Mouse (Mus musculus) limb, embryonic 11.5 days (tissue): ENCODE measurements around the gene Npas3. TPM values are rescaled to one million over a fixed set of nuclear protein-coding genes. Genes with fewer than 3 reads are reported as not detected.

Experiments
- ATAC-seq: fragments of 200-750 bp; cut with Nextera tagmentation; 2 replicates; pipeline ENCODE4 v1.8.0; 2017; ENCODE audit warnings: low read depth; ENCODE audit not compliant: insufficient number of reproducible peaks, low FRiP score, low TSS enrichment
- DNase-seq: peaks from one replicate; pipeline ENCODE4 v3.0.0-alpha.2; 2015; ENCODE audit warnings: low spot score
- H3K27ac ChIP-seq: fragments of 300-500 bp; sonication (generic); replicated peaks from 2 replicates; pipeline ENCODE4 v1.5.1; 2014; ENCODE audit warnings: low read depth, mild to moderate bottlenecking, low read length
- H3K27me3 ChIP-seq: fragments of 300-500 bp; sonication (generic); 2 replicates; pipeline ENCODE4 v1.6.1; 2014; ENCODE audit warnings: mild to moderate bottlenecking, low read length, mixed read lengths; ENCODE audit not compliant: control insufficient read depth, insufficient read depth
- H3K36me3 ChIP-seq: fragments of 300-500 bp; sonication (generic); 2 replicates; pipeline ENCODE4 v1.6.1; 2014; ENCODE audit warnings: mild to moderate bottlenecking, low read length, moderate library complexity, mixed read lengths; ENCODE audit not compliant: control insufficient read depth, insufficient read depth
- H3K4me1 ChIP-seq: fragments of 300-500 bp; sonication (generic); 2 replicates; pipeline ENCODE4 v1.6.1; 2014; ENCODE audit warnings: low read length, mixed read lengths; ENCODE audit not compliant: control insufficient read depth, insufficient read depth
- H3K4me2 ChIP-seq: fragments of 300-500 bp; sonication (generic); 2 replicates; pipeline ENCODE4 v1.6.1; 2014; ENCODE audit warnings: low read depth, mild to moderate bottlenecking, moderate library complexity; ENCODE audit not compliant: severe bottlenecking
- H3K4me3 ChIP-seq: fragments of 300-500 bp; sonication (generic); 2 replicates; pipeline ENCODE4 v1.5.1; 2014; ENCODE audit warnings: low read depth, low read length
- H3K9ac ChIP-seq: fragments of 300-500 bp; sonication (generic); 2 replicates; pipeline ENCODE4 v1.6.1; 2014; ENCODE audit warnings: mild to moderate bottlenecking, low read length
- H3K9me3 ChIP-seq: fragments of 300-500 bp; sonication (generic); 2 replicates; pipeline ENCODE4 v1.6.1; 2016; ENCODE audit warnings: low read length; ENCODE audit not compliant: control insufficient read depth
- WGBS: fragments of 180-500 bp; shearing (Covaris S2); extraction: QIAGEN DNeasy Blood & Tissue Kit; methylation state at CpG from one replicate; pipeline ENCODE4 v1.1.7; 2014; 5-methylcytosine and 5-hydroxymethylcytosine counted together
- polyA plus RNA-seq: library from polyadenylated mRNA; unstranded; fragments of >200 nt; fragmentation: Nextera tagmentation; extraction: Ambion mirVana; gene quantifications from 2 replicates; pipeline ENCODE4 v1.2.1, GENCODE M21; 2014

Npas3 gene
- polyA plus RNA-seq, 1 experiment from 2014 or later: 2.3 TPM

DNA sequence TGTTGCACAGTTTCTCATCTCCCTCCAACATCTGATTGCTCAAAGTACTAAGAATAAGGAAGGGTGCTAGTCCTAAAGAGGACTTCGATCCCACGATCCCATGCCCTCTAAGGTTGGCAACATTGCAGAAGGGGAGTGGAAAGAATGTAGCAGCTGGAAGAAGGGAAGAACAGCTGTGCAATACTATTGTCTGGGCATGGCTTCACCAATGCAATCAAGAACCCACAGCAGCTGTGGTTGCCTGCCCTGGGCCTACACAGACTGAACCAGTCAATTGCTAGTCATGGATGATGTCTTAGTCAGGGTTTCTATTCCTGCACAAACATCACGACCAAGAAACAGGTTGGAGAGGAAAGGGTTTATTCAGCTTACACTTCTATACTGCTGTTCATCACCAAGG lies 53.7 kb downstream of the Npas3 start:
- Histone ChIP-seq H3K4me1 (0 out of 2 replicates have a peak, but pooled peaks cover 2% of the 10 kb centered on the region), H3K4me2 (no peak overlapping the region), H3K36me3 (no peaks in the 10 kb centered on the region), H3K9ac (no peak overlapping the region), H3K27me3 (no peaks in the 10 kb centered on the region), H3K9me3 (no peaks in the 10 kb centered on the region), H3K4me3 (no peak overlapping the region), H3K27ac (no peak overlapping the region)
- no peak for ATAC-seq
- 86% methylated on average over 3 of the region's 3 CpGs for WGBS
- DNase-seq: no peak

DNA sequence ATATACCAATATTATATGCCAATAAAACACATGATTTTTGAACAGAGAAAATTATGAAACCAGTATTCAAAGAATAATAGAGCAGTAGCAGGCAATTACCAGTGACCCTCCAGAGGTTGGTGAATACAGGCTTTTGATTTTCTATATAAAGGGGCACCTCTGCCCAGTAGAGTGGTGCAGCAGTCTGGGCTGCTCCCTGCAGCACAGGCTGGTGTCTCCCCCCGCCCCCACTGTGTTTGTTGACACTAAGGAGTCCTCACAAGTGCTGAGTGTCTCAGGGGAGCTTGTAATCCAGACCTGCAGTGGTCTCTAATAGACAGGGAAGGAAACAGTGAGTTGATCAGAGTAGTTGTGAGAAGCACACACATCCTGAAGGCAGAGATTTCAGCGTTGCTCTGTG lies 68.2 kb downstream of the Npas3 start:
- Histone ChIP-seq H3K36me3 (no peaks in the 10 kb centered on the region), H3K4me2 (no peak overlapping the region), H3K4me1 (no peaks in the 10 kb centered on the region), H3K27me3 (no peaks in the 10 kb centered on the region), H3K9me3 (no peaks in the 10 kb centered on the region), H3K9ac (no peak overlapping the region), H3K4me3 (no peak overlapping the region), H3K27ac (no peak overlapping the region)
- ATAC-seq (no peak), DNase-seq (no peak)
- WGBS: 42% methylated on average over 2 of the region's 2 CpGs

DNA sequence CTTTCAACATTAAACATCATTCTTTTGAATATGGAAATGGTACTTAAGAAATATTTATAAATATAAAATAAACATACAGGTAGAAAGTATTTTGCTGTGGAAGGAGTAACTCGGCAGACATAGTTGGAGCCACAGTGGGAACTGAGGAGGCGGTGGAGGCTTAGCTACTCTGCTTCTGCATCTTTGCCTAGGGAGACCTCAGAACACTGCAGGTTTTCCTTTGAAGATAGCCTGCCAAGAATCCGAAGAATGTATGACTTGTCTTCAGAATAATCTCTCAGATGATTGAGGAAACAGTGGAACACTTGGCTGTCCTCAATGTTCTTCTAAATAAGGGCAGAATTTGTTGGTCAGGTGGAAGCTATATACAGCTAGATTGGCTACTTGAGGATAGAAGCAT lies 69.3 kb downstream of the Npas3 start:
- H3K27ac ChIP-seq: no peak overlapping the region
- H3K4me1 ChIP-seq: no peaks in the 10 kb centered on the region
- H3K9me3 ChIP-seq: no peaks in the 10 kb centered on the region
- no peak for ATAC-seq
- no peak for DNase-seq
- H3K9ac ChIP-seq: no peak overlapping the region
- H3K27me3 ChIP-seq: no peaks in the 10 kb centered on the region
- no peak overlapping the region for H3K4me2 ChIP-seq
- H3K36me3 ChIP-seq: no peaks in the 10 kb centered on the region
- no peak overlapping the region for H3K4me3 ChIP-seq
- 71% methylated on average over 3 of the region's 3 CpGs for WGBS

DNA sequence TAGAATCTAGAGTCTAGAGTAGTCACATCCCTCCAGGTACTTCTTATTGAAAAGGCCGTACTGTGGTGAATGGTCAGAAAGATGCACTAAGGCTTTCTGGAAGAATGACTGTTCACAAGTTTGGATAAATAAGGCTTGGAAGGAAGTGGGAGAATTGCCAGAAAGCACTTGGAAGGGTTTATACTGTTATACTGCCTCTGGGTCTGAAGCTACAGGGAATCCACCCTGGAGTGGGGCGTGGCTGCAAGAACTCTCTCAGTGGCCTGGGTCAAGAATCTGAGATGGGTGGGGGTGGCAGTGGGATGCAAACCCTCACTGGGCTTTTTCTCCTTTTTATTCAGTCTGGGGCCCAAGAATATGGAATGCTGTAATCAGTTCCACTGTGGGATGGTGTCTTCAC lies 72.0 kb downstream of the Npas3 start:
- 86% methylated on average over 2 of the region's 2 CpGs for WGBS

DNA sequence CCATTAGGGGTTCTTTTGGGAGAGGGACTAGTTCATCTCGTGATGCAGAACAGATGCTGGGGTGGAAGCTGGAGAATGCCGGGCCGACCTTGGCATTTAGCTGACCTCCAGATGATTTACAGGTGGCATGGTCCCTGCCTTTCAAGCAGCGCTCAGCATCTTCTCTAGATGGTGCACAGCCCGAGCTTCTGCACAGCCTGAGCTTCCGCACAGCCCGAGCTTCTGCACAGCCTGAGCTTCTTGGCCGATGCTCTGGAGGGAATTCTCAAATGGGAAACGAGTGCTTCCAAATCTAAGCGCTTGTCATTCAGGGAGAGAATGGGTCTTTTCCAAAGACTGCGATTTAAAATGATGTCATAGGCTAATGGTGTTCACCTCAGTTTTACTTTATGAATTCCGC lies 72.5 kb downstream of the Npas3 start:
- Histone ChIP-seq H3K4me3 (no peak overlapping the region), H3K36me3 (no peaks in the 10 kb centered on the region), H3K4me1 (no peaks in the 10 kb centered on the region), H3K27me3 (no peaks in the 10 kb centered on the region), H3K4me2 (no peak overlapping the region), H3K27ac (no peak overlapping the region), H3K9ac (no peak overlapping the region), H3K9me3 (no peaks in the 10 kb centered on the region)
- DNase-seq (no peak), ATAC-seq (no peak)
- 54% methylated on average over 12 of the region's 12 CpGs for WGBS

More for the DNA sequence above, 72.0 kb downstream of the Npas3 start:
- Histone ChIP-seq H3K9me3 (no peaks in the 10 kb centered on the region), H3K4me1 (no peaks in the 10 kb centered on the region), H3K27ac (no peak overlapping the region), H3K9ac (no peak overlapping the region), H3K36me3 (no peaks in the 10 kb centered on the region), H3K4me2 (no peak overlapping the region), H3K27me3 (no peaks in the 10 kb centered on the region), H3K4me3 (no peak overlapping the region)
- no peak for ATAC-seq
- DNase-seq: no peak

DNA sequence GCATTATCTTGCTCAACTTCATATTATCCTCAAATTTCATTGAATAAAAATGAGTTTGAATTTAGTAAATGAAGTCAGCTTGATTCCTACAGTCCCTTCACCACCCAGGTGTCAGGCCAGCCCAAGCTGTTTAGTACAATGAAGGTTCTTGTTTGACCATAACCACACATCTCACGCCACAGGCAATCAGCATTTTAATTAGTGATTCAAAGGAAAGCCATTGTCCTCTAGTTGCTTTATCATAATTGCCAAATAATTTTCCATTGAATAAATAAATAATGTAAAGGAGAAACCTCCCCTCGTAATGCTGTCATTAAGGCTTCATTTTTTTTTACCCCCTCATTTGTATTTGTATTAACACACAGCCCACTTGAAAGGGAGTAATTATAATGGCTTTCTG lies 73.5 kb downstream of the Npas3 start:
- Histone ChIP-seq H3K27me3 (no peaks in the 10 kb centered on the region), H3K27ac (no peak overlapping the region), H3K36me3 (no peaks in the 10 kb centered on the region), H3K9ac (no peak overlapping the region), H3K4me2 (no peak overlapping the region), H3K9me3 (no peaks in the 10 kb centered on the region), H3K4me3 (no peak overlapping the region), H3K4me1 (no peaks in the 10 kb centered on the region)
- DNase-seq: peak; percentile 4
- ATAC-seq: no peak
- WGBS: 87% methylated on average over 2 of the region's 2 CpGs

DNA sequence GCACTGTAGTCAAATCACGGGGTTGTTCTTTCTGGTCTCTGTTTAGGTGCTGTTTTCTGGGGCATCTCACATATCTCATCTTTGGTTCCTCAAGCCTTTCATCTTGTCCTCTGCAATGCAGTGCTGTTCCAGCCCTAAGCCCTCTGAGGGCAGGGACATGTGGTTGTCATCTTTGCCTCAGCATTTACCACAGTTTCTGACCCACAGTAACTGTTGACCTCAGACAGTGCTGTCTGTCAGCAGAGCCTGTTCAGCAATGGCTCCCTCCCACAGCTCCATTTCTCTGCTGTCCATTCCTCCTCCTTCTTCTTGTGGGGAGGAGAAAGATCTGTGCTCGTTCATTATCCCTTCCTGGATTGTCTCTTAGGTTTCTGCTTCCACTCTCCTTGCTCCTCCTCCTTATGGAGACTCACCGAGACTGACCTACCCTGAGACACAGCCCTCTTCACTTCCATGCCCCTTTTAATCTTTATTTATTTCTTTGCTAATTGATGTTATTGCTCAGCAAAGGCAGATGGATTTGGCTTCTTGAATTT lies 79.2 kb downstream of the Npas3 start:
- peaks cover 4% of the 10 kb centered on the region; the same call in 1 of the 2 replicates for H3K4me1 ChIP-seq
- H3K4me3 ChIP-seq: no peak overlapping the region
- H3K27me3 ChIP-seq: no peaks in the 10 kb centered on the region
- no peak overlapping the region for H3K9ac ChIP-seq
- no peak overlapping the region for H3K4me2 ChIP-seq
- ATAC-seq: no peak
- DNase-seq: no peak
- no peak overlapping the region for H3K27ac ChIP-seq
- WGBS: 29% methylated on average over 3 of the region's 3 CpGs
- H3K36me3 ChIP-seq: no peaks in the 10 kb centered on the region
- no peaks in the 10 kb centered on the region for H3K9me3 ChIP-seq

DNA sequence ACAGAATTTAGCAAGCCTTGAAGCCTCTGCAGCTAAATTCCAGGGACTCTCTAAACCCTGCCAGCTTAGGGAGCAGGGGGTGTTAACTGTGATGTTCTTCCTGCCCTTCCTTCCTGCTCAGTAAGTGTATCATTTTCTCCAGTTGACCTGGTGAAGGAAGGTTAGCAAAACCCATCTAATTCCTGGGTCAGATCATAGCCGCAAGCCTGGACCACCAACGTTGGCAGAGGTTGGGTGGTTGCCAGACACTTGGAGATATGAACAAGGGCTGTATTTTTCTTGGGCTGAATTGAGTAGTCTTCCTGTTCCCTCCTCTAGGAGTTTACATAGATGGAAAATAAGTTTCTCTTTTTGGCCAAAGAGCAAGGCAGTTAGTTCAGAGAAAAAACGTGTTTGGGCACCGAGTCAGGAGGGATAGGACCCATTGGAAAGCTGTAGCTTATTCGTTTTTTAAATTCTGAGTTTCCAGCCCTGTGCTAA lies 79.8 kb downstream of the Npas3 start:
- H3K4me1 ChIP-seq: peaks cover 4% of the 10 kb centered on the region; the same call in 1 of the 2 replicates
- H3K36me3 ChIP-seq: no peaks in the 10 kb centered on the region
- H3K4me3 ChIP-seq: no peak overlapping the region
- no peak overlapping the region for H3K4me2 ChIP-seq
- DNase-seq (no peak), ATAC-seq (no peak)
- no peaks in the 10 kb centered on the region for H3K27me3 ChIP-seq
- WGBS: 46% methylated on average over 5 of the region's 5 CpGs
- no peaks in the 10 kb centered on the region for H3K9me3 ChIP-seq
- H3K27ac ChIP-seq: no peak overlapping the region
- H3K9ac ChIP-seq: no peak overlapping the region

DNA sequence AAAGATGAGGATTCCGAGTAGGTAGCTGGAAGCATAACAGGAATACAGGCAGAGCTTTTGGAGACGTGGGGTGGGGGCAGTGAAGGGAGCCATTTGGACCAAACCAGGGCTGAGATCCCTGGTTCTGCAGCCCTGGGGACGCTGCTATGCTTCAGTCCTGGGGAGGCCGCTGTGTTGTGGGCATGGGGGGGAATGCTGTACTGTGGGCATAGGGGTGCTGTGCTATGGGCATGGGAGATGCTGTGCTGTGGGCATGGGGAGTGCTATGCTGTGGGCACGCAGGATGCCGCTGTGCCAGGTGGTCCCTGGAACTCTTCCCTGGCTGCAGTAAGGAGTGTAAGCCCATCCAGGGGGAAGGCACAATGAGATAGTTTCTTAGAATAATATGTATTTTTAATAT lies 81.7 kb downstream of the Npas3 start:
- WGBS: 80% methylated on average over 6 of the region's 6 CpGs
- no peak for DNase-seq
- no peak overlapping the region for H3K27ac ChIP-seq
- H3K9me3 ChIP-seq: no peaks in the 10 kb centered on the region
- no peak overlapping the region for H3K4me2 ChIP-seq
- peaks cover 4% of the 10 kb centered on the region; the same call in 1 of the 2 replicates for H3K4me1 ChIP-seq
- no peak for ATAC-seq
- H3K36me3 ChIP-seq: no peaks in the 10 kb centered on the region
- no peak overlapping the region for H3K9ac ChIP-seq
- no peaks in the 10 kb centered on the region for H3K27me3 ChIP-seq
- no peak overlapping the region for H3K4me3 ChIP-seq
